Mouse (Mus musculus) lung, postnatal 10 days (tissue): Measurements from ENCODE around the gene Prdm1.

Experiments
- DNase-seq: peaks from one replicate; pipeline ENCODE4 v3.0.0; 2021

The Prdm1 gene

GRCm38 (mm10) chr10:44528291-44529082 lies at the start of gene Prdm1:
Gene Prdm1, minus strand, starts transcription at chr10:44528501.
- DNase-seq: no peak

GRCm38 (mm10) chr10:44565971-44566370 lies 37.7 kb upstream of the Prdm1 start:
- no peak for DNase-seq

- DNase-seq: no peak
Measured at GRCm38 (mm10) chr10:44565109-44565508, 36.8 kb upstream of the Prdm1 start.

- DNase-seq: no peak
Measured at GRCm38 (mm10) chr10:44556845-44557244, 28.5 kb upstream of the Prdm1 start.

- no peak for DNase-seq
Measured at GRCm38 (mm10) chr10:44555317-44555716, 27.0 kb upstream of the Prdm1 start.

GRCm38 (mm10) chr10:44553648-44554047 lies 25.3 kb upstream of the Prdm1 start:
- DNase-seq: no peak

GRCm38 (mm10) chr10:44539033-44539578 lies 10.8 kb upstream of the Prdm1 start:
- no peak for DNase-seq

- no peak for DNase-seq
Measured at GRCm38 (mm10) chr10:44538137-44538536, 9.8 kb upstream of the Prdm1 start.

GRCm38 (mm10) chr10:44530067-44530360 lies 1.7 kb upstream of the Prdm1 start:
- DNase-seq: no peak

GRCm38 (mm10) chr10:44529218-44530066 lies 1.1 kb upstream of the Prdm1 start:
- DNase-seq: peak; percentile 92

GRCm38 (mm10) chr10:44527651-44528050 lies 650 bp downstream of the Prdm1 start:
- DNase-seq: no peak

- peak; percentile 42 for DNase-seq
Measured at GRCm38 (mm10) chr10:44526751-44527591, 1.3 kb downstream of the Prdm1 start.

- DNase-seq: no peak
Measured at GRCm38 (mm10) chr10:44520189-44520588, 8.1 kb downstream of the Prdm1 start.

GRCm38 (mm10) chr10:44518631-44519030 lies 9.7 kb downstream of the Prdm1 start:
- DNase-seq: no peak

GRCm38 (mm10) chr10:44513108-44513507 lies 15.2 kb downstream of the Prdm1 start:
- no peak for DNase-seq

GRCm38 (mm10) chr10:44511029-44511428 lies 17.3 kb downstream of the Prdm1 start:
- DNase-seq: peak; percentile 15

GRCm38 (mm10) chr10:44508649-44509048 lies 19.7 kb downstream of the Prdm1 start:
- no peak for DNase-seq

- DNase-seq: no peak
Measured at GRCm38 (mm10) chr10:44507984-44508383, 20.3 kb downstream of the Prdm1 start.

- DNase-seq: peak; percentile 11
Measured at GRCm38 (mm10) chr10:44502891-44503290, 25.4 kb downstream of the Prdm1 start.

- DNase-seq: no peak
Measured at GRCm38 (mm10) chr10:44499897-44500519, 28.3 kb downstream of the Prdm1 start.

GRCm38 (mm10) chr10:44493818-44494492 lies 34.3 kb downstream of the Prdm1 start:
- no peak for DNase-seq
